Mouse (Mus musculus) bone marrow macrophage, adult 2 months (primary cell): ENCODE results near the gene Mfng.

Experiments used
- CTCF ChIP-seq: IDR thresholded peaks from 2 replicates; pipeline ENCODE4 v1.5.1; 2012; ENCODE audit warnings: low read depth, mild to moderate bottlenecking, low read length, moderate library complexity
- POLR2A ChIP-seq: IDR thresholded peaks from 2 replicates; pipeline ENCODE4 v1.6.1; 2012; ENCODE audit warnings: mild to moderate bottlenecking, low read depth, low read length, borderline replicate concordance

DNA sequence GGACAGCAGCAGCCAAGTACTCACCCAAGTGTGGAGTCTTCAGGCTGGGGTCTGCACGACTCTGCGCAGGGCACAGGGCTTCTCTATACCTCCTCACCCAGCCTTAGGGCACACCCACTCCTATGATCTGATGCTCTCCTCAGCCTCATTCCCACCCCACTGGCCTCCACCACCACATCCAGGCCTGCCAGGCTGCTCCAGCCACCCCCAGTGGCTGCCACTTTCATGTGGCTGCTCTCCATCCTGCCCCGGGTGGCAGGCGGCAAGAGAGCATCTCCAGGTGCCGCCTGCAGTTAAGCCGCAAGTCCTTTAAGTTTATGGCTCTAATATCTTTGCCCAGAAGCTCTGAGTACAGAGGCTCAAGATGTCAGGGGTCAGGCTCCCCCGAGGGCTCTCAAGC lies 46.6 kb downstream of the Mfng start:
- TF ChIP-seq CTCF (no peak), POLR2A (no peak)
